Mouse (Mus musculus) midbrain, embryonic 12.5 days (tissue): ENCODE results near the gene Rab5a. TPM values are rescaled to one million over a fixed set of nuclear protein-coding genes. Genes with fewer than 3 reads are reported as not detected.
"Not testable (repeated sequence)": the region's sequence is repeated elsewhere in the genome, so short reads cannot be mapped to it uniquely, and the experiment has no call there.

Source experiments
- ATAC-seq: fragments of 200-750 bp; cut with Nextera tagmentation; 2 replicates; pipeline ENCODE4 v1.8.0; 2017; ENCODE audit warnings: low read depth, moderate TSS enrichment, moderate library complexity; ENCODE audit not compliant: low FRiP score
- H3K27ac ChIP-seq: fragments of 300-500 bp; sonication (generic); replicated peaks from 2 replicates; pipeline ENCODE4 v1.5.1; 2016; ENCODE audit warnings: mild to moderate bottlenecking
- H3K27me3 ChIP-seq: fragments of 300-500 bp; sonication (generic); 2 replicates; pipeline ENCODE4 v1.6.1; 2016; ENCODE audit warnings: mild to moderate bottlenecking
- H3K36me3 ChIP-seq: fragments of 300-500 bp; sonication (generic); 2 replicates; pipeline ENCODE4 v1.6.1; 2016
- H3K4me1 ChIP-seq: fragments of 300-500 bp; sonication (generic); 2 replicates; pipeline ENCODE4 v1.6.1; 2016
- H3K4me2 ChIP-seq: fragments of 300-500 bp; sonication (generic); replicated peaks from 2 replicates; pipeline ENCODE4 v1.6.1; 2016; ENCODE audit warnings: mild to moderate bottlenecking, moderate library complexity
- H3K4me3 ChIP-seq: fragments of 300-500 bp; sonication (generic); 2 replicates; pipeline ENCODE4 v1.5.1; 2016; ENCODE audit warnings: mild to moderate bottlenecking
- H3K9ac ChIP-seq: fragments of 300-500 bp; sonication (generic); replicated peaks from 2 replicates; pipeline ENCODE4 v1.6.1; 2016; ENCODE audit warnings: mild to moderate bottlenecking, moderate library complexity
- H3K9me3 ChIP-seq: fragments of 300-500 bp; sonication (generic); 2 replicates; pipeline ENCODE4 v1.6.1; 2016; ENCODE audit warnings: mild to moderate bottlenecking
- WGBS: fragments of 180-500 bp; shearing (Covaris S2); methylation state at CpG from one replicate; pipeline ENCODE4 v1.1.7; 2016; 5-methylcytosine and 5-hydroxymethylcytosine counted together
- polyA plus RNA-seq: library from polyadenylated mRNA; unstranded; fragments of >200 nt; fragmentation: Nextera tagmentation; extraction: Ambion mirVana; gene quantifications from 2 replicates; pipeline ENCODE4 v1.2.1, GENCODE M21; 2016

The Rab5a gene
- polyA plus RNA-seq, 1 experiment from 2014 or later = 111 TPM

DNA sequence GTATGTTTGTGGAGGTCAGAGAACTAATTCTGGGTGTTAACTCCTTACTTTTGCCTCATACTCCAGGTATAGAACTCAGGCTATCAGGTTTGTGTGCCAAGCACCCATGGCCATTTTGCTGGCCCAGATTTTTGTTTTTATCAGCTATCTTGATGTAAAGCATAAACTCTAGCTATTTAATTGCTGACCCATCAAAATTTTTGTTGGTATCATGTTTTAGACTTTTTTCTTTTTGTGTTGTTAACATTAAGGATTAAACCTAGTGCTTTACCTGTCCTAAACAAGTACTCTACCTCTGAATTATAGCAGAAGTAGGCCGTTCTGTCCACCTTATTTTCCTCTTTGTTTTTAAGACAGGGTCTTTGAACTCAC lies 10.0 kb downstream of the Rab5a start:
- no peak overlapping the region for H3K27ac ChIP-seq
- no peak overlapping the region for H3K4me2 ChIP-seq
- no peaks in the 10 kb centered on the region for H3K4me1 ChIP-seq
- 92% methylated on average over 1 of the region's 1 CpGs for WGBS
- H3K36me3 ChIP-seq = peaks cover 24% of the 10 kb centered on the region; the same call in 1 of the 2 replicates
- H3K27me3 ChIP-seq = no peaks in the 10 kb centered on the region
- no peaks in the 10 kb centered on the region for H3K9me3 ChIP-seq
- H3K4me3 ChIP-seq = no peak overlapping the region
- ATAC-seq = no peak
- H3K9ac ChIP-seq = no peak overlapping the region

GRCm38 (mm10) chr17:53502966-53503365 lies 23.9 kb downstream of the Rab5a start:
- peaks cover 63% of the 10 kb centered on the region for H3K36me3 ChIP-seq
- no peak overlapping the region for H3K27ac ChIP-seq
- no peaks in the 10 kb centered on the region for H3K4me1 ChIP-seq
- WGBS = 92% methylated on average over 2 of the region's 2 CpGs
- no peak overlapping the region for H3K4me2 ChIP-seq
- ATAC-seq = no peak
- H3K9ac ChIP-seq = no peak overlapping the region
- no peaks in the 10 kb centered on the region for H3K9me3 ChIP-seq
- H3K27me3 ChIP-seq = no peaks in the 10 kb centered on the region
- H3K4me3 ChIP-seq = no peak overlapping the region

DNA sequence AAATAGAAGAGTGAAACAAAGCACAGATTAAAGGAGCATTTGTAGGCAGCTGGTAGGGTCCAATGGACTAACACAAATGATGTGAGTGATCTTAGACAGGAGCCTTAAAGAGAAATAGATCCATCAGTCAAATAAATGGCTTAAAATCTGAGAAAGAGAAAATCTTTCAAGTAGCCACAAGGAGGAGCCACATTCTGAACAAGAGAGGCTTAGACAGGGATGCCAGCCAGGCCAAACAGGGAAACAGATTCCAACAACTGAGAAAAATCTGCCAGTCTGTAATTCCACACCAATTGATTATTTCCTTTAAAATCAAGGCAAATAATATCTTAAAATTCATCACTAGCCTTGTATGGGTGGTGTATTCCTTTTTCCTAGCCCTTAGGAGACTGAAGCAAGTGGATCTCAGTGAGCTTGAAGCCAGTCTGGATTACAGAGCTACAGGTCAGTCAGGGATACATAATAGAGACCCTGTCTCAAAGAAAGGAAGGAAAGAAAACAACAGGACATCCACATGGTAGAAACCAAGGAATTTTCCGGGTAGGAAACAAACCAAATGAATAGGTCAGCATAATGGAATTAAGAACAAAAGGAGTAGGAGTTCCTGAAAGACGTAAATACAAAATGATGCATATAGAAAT lies 33.4 kb downstream of the Rab5a start:
- ATAC-seq = no peak
- Histone ChIP-seq H3K27ac (no peak overlapping the region), H3K36me3 (0 out of 2 replicates have a peak, but pooled peaks cover 4% of the 10 kb centered on the region), H3K4me2 (no peak overlapping the region), H3K27me3 (no peaks in the 10 kb centered on the region), H3K9me3 (no peaks in the 10 kb centered on the region), H3K4me1 (no peaks in the 10 kb centered on the region), H3K9ac (no peak overlapping the region), H3K4me3 (no peak overlapping the region)
- 80% methylated on average over 2 of the region's 2 CpGs for WGBS

GRCm38 (mm10) chr17:53519364-53519763 lies 40.3 kb downstream of the Rab5a start:
- Histone ChIP-seq H3K4me2 (no peak overlapping the region), H3K4me1 (no peaks in the 10 kb centered on the region), H3K27ac (no peak overlapping the region), H3K9ac (no peak overlapping the region), H3K9me3 (no peaks in the 10 kb centered on the region), H3K27me3 (no peaks in the 10 kb centered on the region), H3K4me3 (no peak overlapping the region), H3K36me3 (0 out of 2 replicates have a peak, but pooled peaks cover 4% of the 10 kb centered on the region)
- ATAC-seq = no peak

GRCm38 (mm10) chr17:53520509-53520908 lies 41.5 kb downstream of the Rab5a start:
- Histone ChIP-seq H3K4me3 (no peak overlapping the region), H3K27ac (no peak overlapping the region), H3K4me1 (no peaks in the 10 kb centered on the region), H3K9me3 (no peaks in the 10 kb centered on the region), H3K36me3 (0 out of 2 replicates have a peak, but pooled peaks cover 4% of the 10 kb centered on the region), H3K27me3 (no peaks in the 10 kb centered on the region), H3K4me2 (no peak overlapping the region), H3K9ac (no peak overlapping the region)
- no peak for ATAC-seq

DNA sequence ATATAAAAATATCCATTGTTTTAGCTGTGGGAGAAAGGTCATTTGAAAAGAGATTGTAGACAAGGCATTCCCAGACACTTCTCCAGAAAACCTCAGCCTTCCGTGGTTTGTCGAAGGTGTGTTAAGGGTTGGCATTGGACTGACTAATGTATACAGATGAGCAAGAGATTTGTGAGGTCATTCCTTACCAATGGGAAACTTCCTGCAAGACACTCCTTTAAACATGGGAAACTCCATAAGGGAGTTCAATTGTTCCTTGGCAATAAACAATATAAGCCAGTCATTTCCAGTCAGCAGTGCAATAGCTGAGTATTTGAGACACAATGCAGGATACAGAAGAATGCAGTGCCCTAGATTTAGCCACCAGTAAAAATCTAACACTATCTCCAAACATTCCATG lies 49.0 kb downstream of the Rab5a start:
- no peak overlapping the region for H3K4me2 ChIP-seq
- no peak overlapping the region for H3K9ac ChIP-seq
- no peak overlapping the region for H3K4me3 ChIP-seq
- H3K27me3 ChIP-seq = no peaks in the 10 kb centered on the region
- WGBS = 96% methylated on average over 2 of the region's 2 CpGs
- H3K27ac ChIP-seq = no peak overlapping the region
- no peaks in the 10 kb centered on the region for H3K9me3 ChIP-seq
- H3K4me1 ChIP-seq = no peaks in the 10 kb centered on the region
- ATAC-seq = no peak
- no peaks in the 10 kb centered on the region for H3K36me3 ChIP-seq

- ATAC-seq = no peak
- WGBS = 52% methylated on average over 2 of the region's 2 CpGs
- H3K9me3 ChIP-seq = no peaks in the 10 kb centered on the region
Measured at GRCm38 (mm10) chr17:53531160-53531559, 52.1 kb downstream of the Rab5a start.

DNA sequence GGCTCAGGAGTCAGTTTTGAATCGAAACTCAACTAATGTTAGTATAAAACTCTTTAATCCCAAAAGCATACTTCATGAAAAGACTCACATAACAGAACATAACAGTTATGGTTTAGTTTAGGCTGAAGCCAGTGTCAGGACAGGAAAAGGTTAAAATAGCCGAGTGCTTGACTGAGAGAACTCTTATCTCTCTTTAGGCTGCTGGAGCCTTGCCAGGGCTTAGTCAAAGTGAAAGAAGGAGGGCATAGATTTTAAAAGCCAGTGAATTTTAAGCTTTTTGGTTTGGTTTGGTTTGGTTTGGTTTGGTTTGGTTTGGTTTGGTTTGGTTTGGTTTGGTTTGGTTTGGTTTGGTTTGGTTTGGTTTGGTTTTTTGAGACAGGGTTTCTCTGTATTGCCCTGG lies 53.4 kb downstream of the Rab5a start:
- WGBS = 80% methylated on average over 2 of the region's 2 CpGs
- Histone ChIP-seq H3K36me3 (no peaks in the 10 kb centered on the region), H3K9me3 (no peaks in the 10 kb centered on the region), H3K4me2 (no peak overlapping the region), H3K27ac (no peak overlapping the region), H3K9ac (no peak overlapping the region), H3K4me3 (no peak overlapping the region), H3K4me1 (no peaks in the 10 kb centered on the region), H3K27me3 (no peaks in the 10 kb centered on the region)
- ATAC-seq = no peak

More at GRCm38 (mm10) chr17:53531160-53531559, 52.1 kb downstream of the Rab5a start:
- Histone ChIP-seq H3K4me1 (no peaks in the 10 kb centered on the region), H3K36me3 (no peaks in the 10 kb centered on the region), H3K9ac (no peak overlapping the region), H3K4me3 (no peak overlapping the region), H3K4me2 (no peak overlapping the region), H3K27ac (no peak overlapping the region), H3K27me3 (no peaks in the 10 kb centered on the region)

- not testable (repeated sequence) for ATAC-seq, H3K4me3 ChIP-seq, H3K36me3 ChIP-seq, H3K27ac ChIP-seq, H3K4me1 ChIP-seq, H3K9ac ChIP-seq, H3K4me2 ChIP-seq, H3K9me3 ChIP-seq, H3K27me3 ChIP-seq
- 86% methylated on average over 2 of the region's 2 CpGs for WGBS
Measured at GRCm38 (mm10) chr17:53539351-53539750, 60.3 kb downstream of the Rab5a start, which contains the start of gene Pp2d1. Gene Pp2d1, minus strand, starts transcription at chr17:53539451.

- 96% methylated on average over 4 of the region's 4 CpGs for WGBS
- H3K27me3 ChIP-seq = no peaks in the 10 kb centered on the region
- H3K9me3 ChIP-seq = no peaks in the 10 kb centered on the region
- no peak for ATAC-seq
- H3K4me2 ChIP-seq = no peak overlapping the region
- H3K4me3 ChIP-seq = no peak overlapping the region
- H3K4me1 ChIP-seq = no peaks in the 10 kb centered on the region
- no peak overlapping the region for H3K9ac ChIP-seq
- no peak overlapping the region for H3K27ac ChIP-seq
- no peaks in the 10 kb centered on the region for H3K36me3 ChIP-seq
Measured at GRCm38 (mm10) chr17:53542536-53542935, 63.5 kb downstream of the Rab5a start.

DNA sequence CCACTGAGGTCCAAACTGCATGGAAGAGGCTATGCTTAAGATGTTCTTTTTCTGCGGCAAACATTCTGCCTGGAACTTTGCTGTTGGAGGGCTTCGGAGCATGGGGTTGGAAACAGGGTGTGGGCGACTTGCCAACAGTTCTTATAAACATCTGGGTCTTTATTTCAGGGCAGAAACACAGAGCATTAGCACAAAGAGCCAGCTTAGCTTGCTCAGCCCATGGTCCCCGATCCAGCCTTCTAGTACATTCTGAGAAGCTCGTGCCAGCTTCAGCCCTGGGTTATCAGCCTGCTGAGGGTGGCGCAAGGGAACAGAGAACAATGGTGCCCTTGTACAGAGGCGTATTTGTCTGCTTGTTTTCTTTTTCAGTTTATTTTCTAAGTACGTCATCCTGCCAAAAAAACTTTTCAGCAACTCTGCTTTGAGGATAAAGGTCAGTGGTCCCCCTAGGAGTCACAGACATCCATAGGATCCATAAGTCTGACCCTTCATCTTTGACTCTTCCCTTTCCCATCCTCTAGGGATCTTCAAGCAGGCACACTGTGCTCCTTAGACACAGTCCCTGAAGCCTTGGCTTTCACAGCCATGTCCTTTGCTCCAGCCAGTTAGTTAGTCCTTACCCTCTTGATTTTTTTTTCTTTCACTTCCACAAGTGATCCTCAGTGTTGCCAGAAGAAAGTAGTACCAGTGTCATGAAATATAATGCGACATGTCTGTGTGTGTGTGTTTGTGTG lies 64.7 kb downstream of the Rab5a start:
- H3K9me3 ChIP-seq = no peaks in the 10 kb centered on the region
- no peaks in the 10 kb centered on the region for H3K27me3 ChIP-seq
- H3K4me1 ChIP-seq = no peaks in the 10 kb centered on the region
- H3K9ac ChIP-seq = no peak overlapping the region
- ATAC-seq = no peak
- H3K4me3 ChIP-seq = no peak overlapping the region
- no peak overlapping the region for H3K27ac ChIP-seq
- WGBS = 82% methylated on average over 9 of the region's 9 CpGs
- H3K36me3 ChIP-seq = no peaks in the 10 kb centered on the region
- no peak overlapping the region for H3K4me2 ChIP-seq

DNA sequence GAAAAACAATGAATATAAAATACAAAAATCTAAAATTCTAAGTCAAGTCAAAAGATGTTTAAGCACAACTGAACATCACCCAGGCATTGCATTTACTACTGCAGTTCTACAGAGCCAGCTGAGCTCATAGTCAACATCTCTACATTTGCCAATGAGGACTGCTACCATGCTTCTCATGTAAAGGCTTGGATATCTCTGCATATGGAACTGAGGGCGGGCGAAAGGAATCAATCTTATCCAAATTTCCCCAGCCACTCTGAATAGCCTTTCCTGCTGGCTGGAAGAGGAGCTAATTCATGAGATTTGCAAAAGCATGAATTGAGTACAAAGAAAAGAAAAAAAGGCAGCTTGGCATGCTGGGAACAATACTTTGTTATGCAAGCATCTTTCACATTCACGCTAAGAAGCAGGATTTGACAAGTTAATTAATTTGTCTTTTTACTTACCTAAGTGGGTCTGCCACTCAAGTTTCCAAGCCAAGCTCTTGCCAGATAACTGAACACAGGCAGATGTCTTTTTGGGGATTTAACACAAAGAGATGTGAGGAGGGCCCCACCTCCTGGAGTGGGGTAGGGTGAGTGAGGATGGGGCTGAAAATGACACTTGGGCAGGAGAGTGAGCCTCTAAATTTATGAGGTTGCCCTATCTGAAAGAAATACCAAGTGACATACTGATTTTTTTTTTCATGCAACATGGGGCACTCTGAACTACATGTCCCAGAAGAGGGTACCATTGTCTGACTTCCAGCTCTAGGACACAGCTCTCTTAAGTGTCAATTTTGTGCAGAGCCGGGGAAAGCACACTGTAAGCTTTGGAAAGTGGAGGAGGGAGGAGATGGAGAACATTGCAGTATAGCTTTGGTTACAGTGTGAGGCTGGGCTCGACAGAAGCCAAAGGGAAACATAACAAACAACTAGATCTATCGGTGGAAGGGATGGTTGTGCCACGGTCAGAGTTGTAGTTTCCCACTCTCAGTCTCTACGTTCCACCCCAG lies 72.6 kb downstream of the Rab5a start:
- H3K4me1 ChIP-seq = peaks cover 8% of the 10 kb centered on the region; the same call in 1 of the 2 replicates
- no peak overlapping the region for H3K4me2 ChIP-seq
- no peak overlapping the region for H3K4me3 ChIP-seq
- H3K9me3 ChIP-seq = no peaks in the 10 kb centered on the region; the same call in 1 of the 2 replicates
- WGBS = 50% methylated on average over 8 of the region's 8 CpGs
- H3K9ac ChIP-seq = no peak overlapping the region
- ATAC-seq = peak; percentile 70
- H3K27ac ChIP-seq = no peak overlapping the region
- no peaks in the 10 kb centered on the region for H3K36me3 ChIP-seq
- H3K27me3 ChIP-seq = no peaks in the 10 kb centered on the region
